Mouse (Mus musculus) C2C12 (cell line): ENCODE measurements around the gene Slc38a3. TPM values are rescaled to one million over a fixed set of nuclear protein-coding genes. Genes with fewer than 3 reads are reported as not detected.

Experiments
- H3K27me3 ChIP-seq: one replicate; pipeline ENCODE4 v1.6.1; 2011; ENCODE audit not compliant: control insufficient read depth, insufficient read depth, insufficient read length
- H3K36me3 ChIP-seq: one replicate; pipeline ENCODE4 v1.6.1; 2011; ENCODE audit not compliant: control insufficient read depth, insufficient read depth
- H3K4me3 ChIP-seq: one replicate; pipeline ENCODE4 v1.5.1; 2011; ENCODE audit warnings: mild to moderate bottlenecking, control low read depth; ENCODE audit not compliant: poor library complexity, insufficient read depth, severe bottlenecking
- H3K79me2 ChIP-seq: one replicate; pipeline ENCODE4 v1.6.1; 2011; ENCODE audit not compliant: control insufficient read depth, insufficient read depth
- H3K79me3 ChIP-seq: one replicate; pipeline ENCODE4 v1.6.1; 2011; ENCODE audit warnings: low read depth, control low read depth
- H3ac ChIP-seq: one replicate; pipeline ENCODE3; 2011; ENCODE audit warnings: low read depth; ENCODE audit not compliant: control insufficient read depth, insufficient read length
- CEBPB ChIP-seq: IDR thresholded peaks from one replicate; pipeline ENCODE4 v1.6.1; 2011; ENCODE audit warnings: low read depth, mild to moderate bottlenecking, control low read depth, moderate library complexity
- CTCF ChIP-seq: IDR thresholded peaks from one replicate; pipeline ENCODE4 v1.5.1; 2011; ENCODE audit not compliant: control insufficient read depth, insufficient read depth, insufficient read length
- FOSL1 ChIP-seq: IDR thresholded peaks from one replicate; pipeline ENCODE4 v1.8.0; 2011; ENCODE audit warnings: mild to moderate bottlenecking, low read length; ENCODE audit not compliant: poor library complexity, insufficient read depth, severe bottlenecking
- MAX ChIP-seq: IDR thresholded peaks from one replicate; pipeline ENCODE4 v1.6.1; 2011; ENCODE audit warnings: mild to moderate bottlenecking, control low read depth
- MYOD1 ChIP-seq: IDR thresholded peaks from one replicate; pipeline ENCODE4 v1.6.1; 2011; ENCODE audit warnings: low read depth; ENCODE audit not compliant: control insufficient read depth, insufficient read length
- MYOG ChIP-seq: IDR thresholded peaks from one replicate; pipeline ENCODE4 v1.6.1; 2011; ENCODE audit not compliant: control insufficient read depth, insufficient read length; ENCODE audit errors: extremely low read depth
- USF1 ChIP-seq: IDR thresholded peaks from one replicate; pipeline ENCODE4 v1.6.1; 2011; ENCODE audit warnings: low read depth, mild to moderate bottlenecking, control low read depth, moderate library complexity
- polyA plus RNA-seq: library from polyadenylated mRNA; unstranded; fragments of >200 nt; fragmentation: generic; extraction: Trizol; gene quantifications from one replicate; pipeline ENCODE4 v1.2.1, GENCODE M21; 2012; ENCODE audit warnings: missing spikeins

Gene Slc38a3
- polyA plus RNA-seq, 1 experiment, result 0.01 TPM

- H3K79me2 ChIP-seq, result peaks cover 30% of the 10 kb centered on the region
- no peak overlapping the region for H3ac ChIP-seq
- H3K4me3 ChIP-seq, result no peak overlapping the region
These were observed 32.3 kb downstream of the Slc38a3 start for GRCm38 (mm10) chr9:107637070-107637469.

DNA sequence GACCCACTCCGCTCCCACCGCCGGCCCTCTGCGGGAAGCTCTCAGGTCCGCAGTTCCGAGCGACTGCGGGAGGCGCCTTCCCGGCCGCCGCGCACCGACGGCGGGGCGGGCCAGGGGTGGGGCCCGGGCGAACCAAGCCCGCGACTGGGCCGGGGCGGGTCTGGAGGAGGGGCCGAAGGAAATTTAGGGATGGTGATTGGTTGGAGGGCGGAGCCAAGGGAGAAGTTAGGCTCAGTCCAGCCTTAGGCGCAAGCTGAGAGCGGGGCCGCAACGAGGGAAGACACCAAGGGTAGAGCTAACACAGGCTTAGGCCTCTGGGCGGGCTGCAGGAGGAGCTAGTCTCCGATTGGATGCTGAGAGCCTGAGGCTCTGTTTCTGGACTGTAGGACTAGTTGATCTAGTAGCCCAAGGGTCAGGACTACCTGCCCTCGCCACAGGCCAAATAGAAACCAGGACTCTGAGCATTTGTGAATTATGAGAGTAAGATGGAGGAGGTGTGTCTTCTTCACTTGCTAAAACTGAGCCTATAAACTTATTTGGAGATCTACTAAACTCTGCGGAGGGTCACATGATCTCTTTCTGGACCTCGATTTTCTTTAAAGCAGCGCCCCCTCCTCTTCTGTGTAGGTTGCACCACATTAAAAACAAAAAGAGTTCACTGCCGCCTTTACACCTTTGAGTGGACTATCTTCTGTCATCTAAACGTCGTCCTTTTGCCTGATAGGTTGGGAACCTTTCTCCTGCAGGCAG is 33.9 kb downstream of the Slc38a3 start, which contains the start of gene Gnai2:
TSS of gene Gnai2 (minus strand) at position 89 of the 750 bp plus-strand sequence.
- H3K27me3 ChIP-seq, result no peaks in the 10 kb centered on the region
- H3ac ChIP-seq, result peak within 1 kb of the TSS; percentile 83
- peaks cover 38% of the 10 kb centered on the region for H3K79me3 ChIP-seq
- TF ChIP-seq FOSL1 (no peak), MAX (no peak), USF1 (peak; percentile 72), CEBPB (no peak)
- H3K4me3 ChIP-seq, result peak within 1 kb of the TSS; percentile 82
- H3K36me3 ChIP-seq, result peaks cover 4% of the 10 kb centered on the region
- peaks cover 46% of the 10 kb centered on the region for H3K79me2 ChIP-seq

More at GRCm38 (mm10) chr9:107637070-107637469, 32.3 kb downstream of the Slc38a3 start:
- H3K27me3 ChIP-seq, result no peaks in the 10 kb centered on the region
- no peaks in the 10 kb centered on the region for H3K36me3 ChIP-seq
- TF ChIP-seq MYOG (no peak), MYOD1 (no peak), CTCF (no peak), MAX (no peak), FOSL1 (no peak)
- H3K79me3 ChIP-seq, result peaks cover 22% of the 10 kb centered on the region

GRCm38 (mm10) chr9:107634406-107635278 is 34.7 kb downstream of the Slc38a3 start:
- Histone ChIP-seq H3K27me3 (no peaks in the 10 kb centered on the region), H3K4me3 (peak overlapping the region; percentile 82), H3K79me2 (peaks cover 55% of the 10 kb centered on the region), H3ac (peak overlapping the region; percentile 83), H3K79me3 (peaks cover 45% of the 10 kb centered on the region), H3K36me3 (peaks cover 4% of the 10 kb centered on the region)
- TF ChIP-seq FOSL1 (no peak), MYOD1 (no peak), MAX (no peak), CEBPB (no peak), USF1 (no peak), CTCF (no peak), MYOG (no peak)

DNA sequence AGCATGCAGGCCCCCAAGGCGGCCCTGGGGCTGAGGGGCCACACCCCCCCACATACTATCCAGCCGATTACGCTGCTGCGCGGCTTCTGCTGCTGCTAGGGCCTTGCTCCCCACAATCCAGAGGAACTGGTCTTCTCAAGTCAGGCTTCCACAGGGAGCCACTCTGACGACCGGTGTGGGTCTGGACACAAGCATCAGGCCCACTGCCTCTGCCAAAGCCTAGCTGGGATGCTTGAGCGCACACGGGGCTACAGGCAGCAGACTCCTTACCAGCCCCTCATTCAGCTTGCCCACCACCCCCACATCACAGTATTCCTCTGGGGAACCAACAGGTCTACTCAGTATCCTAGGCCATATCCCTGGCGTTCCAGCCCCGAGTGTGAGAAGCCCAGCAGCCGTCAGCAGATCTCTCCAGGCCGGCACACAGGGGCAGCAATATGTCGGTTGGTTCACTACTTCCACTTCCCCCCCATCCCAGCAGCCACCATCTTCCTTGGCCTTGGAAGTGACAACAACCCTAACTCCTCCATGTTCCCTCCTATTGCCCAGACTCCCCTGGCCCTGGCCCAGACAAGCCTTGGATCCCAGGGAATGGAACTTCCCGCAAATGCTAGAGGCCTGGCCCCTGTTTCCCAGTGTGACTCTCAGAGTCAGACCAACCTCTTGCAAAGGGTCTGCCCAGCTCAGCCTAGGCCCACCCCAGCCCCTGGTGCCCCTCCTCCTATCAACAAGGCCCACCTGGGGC is 35.5 kb downstream of the Slc38a3 start:
- TF ChIP-seq MYOG (no peak), CTCF (no peak), USF1 (no peak), FOSL1 (no peak), MYOD1 (no peak), CEBPB (no peak), MAX (no peak)
- H3K79me3 ChIP-seq, result peaks cover 49% of the 10 kb centered on the region
- H3ac ChIP-seq, result peak overlapping the region; percentile 83
- H3K4me3 ChIP-seq, result peak overlapping the region; percentile 82
- H3K27me3 ChIP-seq, result no peaks in the 10 kb centered on the region
- peaks cover 4% of the 10 kb centered on the region for H3K36me3 ChIP-seq
- peaks cover 63% of the 10 kb centered on the region for H3K79me2 ChIP-seq

DNA sequence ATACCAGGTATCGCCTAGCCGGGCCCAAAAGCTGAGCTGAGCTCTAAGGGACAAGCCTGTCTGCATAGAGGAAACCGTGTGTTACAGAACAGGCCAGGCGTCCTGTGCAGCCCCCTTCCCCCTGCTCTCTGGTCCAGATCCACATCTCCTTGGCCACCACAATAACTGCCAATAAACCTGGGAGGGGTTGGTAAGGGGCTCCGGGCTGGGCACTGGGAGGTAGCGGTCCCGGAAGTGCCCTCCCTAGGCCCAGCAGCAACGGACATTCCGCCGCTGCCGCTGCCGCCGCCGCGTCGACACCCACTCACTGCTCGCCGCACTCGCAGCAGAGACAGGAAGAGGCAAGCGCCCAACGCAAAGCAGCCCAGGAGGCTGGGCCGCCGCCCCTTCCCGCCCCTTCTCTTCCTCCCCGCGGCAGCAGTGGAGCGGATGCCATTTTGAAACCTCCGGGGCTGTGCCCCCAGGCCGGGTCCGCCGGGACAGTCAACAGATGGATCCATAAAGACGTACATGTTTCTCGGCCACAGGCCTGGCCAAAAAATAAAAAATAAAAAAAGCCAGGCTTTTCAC is 36.2 kb downstream of the Slc38a3 start:
- Histone ChIP-seq H3K4me3 (peak overlapping the region; percentile 82), H3ac (peak overlapping the region; percentile 83), H3K79me3 (peaks cover 53% of the 10 kb centered on the region), H3K27me3 (no peaks in the 10 kb centered on the region), H3K79me2 (peaks cover 69% of the 10 kb centered on the region), H3K36me3 (peaks cover 4% of the 10 kb centered on the region)
- TF ChIP-seq MYOG (no peak), MYOD1 (no peak), CEBPB (no peak), FOSL1 (no peak), MAX (no peak), USF1 (no peak), CTCF (no peak)
